Mouse (Mus musculus) embryonic fibroblast, embryonic 13.5 days (primary cell): Measurements from ENCODE around the gene Ndufs2.
A peak's percentile ranks its signal among the peaks of the same experiment; 100 is the strongest.

Source experiments
- CTCF ChIP-seq: IDR thresholded peaks from 2 replicates; pipeline ENCODE4 v1.5.1; 2011; ENCODE audit warnings: mild to moderate bottlenecking, control low read depth, low read length, moderate library complexity, borderline replicate concordance; ENCODE audit not compliant: insufficient read depth
- POLR2A ChIP-seq: IDR thresholded peaks from 2 replicates; pipeline ENCODE4 v1.6.1; 2011; ENCODE audit warnings: low read depth, mild to moderate bottlenecking, control low read depth, low read length, moderate library complexity

DNA sequence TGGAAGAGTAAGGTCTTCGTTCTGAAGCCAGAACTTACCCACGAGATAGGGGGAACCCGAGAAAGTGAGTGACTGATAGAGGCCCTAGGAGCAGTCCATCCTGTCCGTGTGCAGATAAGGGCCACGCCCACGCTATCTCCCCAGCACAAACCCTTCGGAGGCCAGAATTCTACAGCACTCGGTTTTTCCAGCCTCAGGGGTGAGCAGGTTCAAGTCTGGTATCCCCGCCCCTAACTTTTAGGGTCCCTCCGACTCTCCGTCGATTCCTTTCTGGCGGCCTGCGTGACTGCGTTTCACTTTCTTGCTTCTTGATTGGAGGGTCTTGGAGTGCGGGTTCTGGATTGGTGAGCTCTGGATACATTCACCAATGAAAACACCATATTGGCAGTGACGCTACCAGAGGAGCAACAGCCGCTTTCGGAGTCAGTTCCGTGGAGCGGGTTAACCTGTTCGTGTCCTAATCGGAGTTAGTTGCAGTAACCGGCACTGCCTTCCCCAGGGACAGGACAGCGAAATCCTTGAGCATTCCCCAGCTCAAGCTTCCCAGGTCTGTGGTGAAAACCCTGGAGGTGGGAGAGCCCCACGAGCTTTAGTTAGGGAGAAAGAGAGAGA is 29.8 kb upstream of the Ndufs2 start, which contains the start of gene Ppox:
- no peak for TF ChIP-seq CTCF
- TF ChIP-seq POLR2A = peak; percentile 32
